Mouse (Mus musculus): Measurements from ENCODE around the gene Nckipsd. TPM values are rescaled to one million over a fixed set of nuclear protein-coding genes. Genes with fewer than 3 reads are reported as not detected.
A peak's percentile ranks its signal among the peaks of the same experiment; 100 is the strongest.

The Nckipsd gene
- 19.3 and 21.6 TPM in 2 replicates for polyA plus RNA-seq (2016; fragmentation: Nextera tagmentation; extraction: Ambion mirVana)

GRCm38 (mm10) chr9:108808163-108808665, at the start of gene Nckipsd:
Gene Nckipsd, plus strand, starts transcription at chr9:108808368.
- WGBS, result 1% methylated on average over 62 of the region's 62 CpGs
- Histone ChIP-seq H3K27ac (no peak within 1 kb of the TSS; the same call in 1 of the 2 replicates), H3K9me3 (no peaks in the 10 kb centered on the region), H3K4me3 (replicated peaks) (peak within 1 kb of the TSS; percentile 80), H3K27me3 (no peaks in the 10 kb centered on the region), H3K4me1 (replicated peaks) (peaks cover 11% of the 10 kb centered on the region), H3K9ac (replicated peaks) (peak within 1 kb of the TSS; percentile 84), H3K36me3 (peaks cover 69% of the 10 kb centered on the region), H3K4me2 (peak within 1 kb of the TSS; percentile 87)
- peak; percentile 70 for ATAC-seq (ENCODE audit: insufficient number of reproducible peaks, insufficient read depth, low FRiP score, low TSS enrichment, low read depth)

GRCm38 (mm10) chr9:108759121-108759520, 49.0 kb upstream of the Nckipsd start:
- Histone ChIP-seq H3K9me3 (no peaks in the 10 kb centered on the region), H3K4me2 (no peak overlapping the region), H3K27ac (no peak overlapping the region), H3K9ac (replicated peaks) (no peak overlapping the region), H3K36me3 (no peaks in the 10 kb centered on the region), H3K4me1 (replicated peaks) (no peaks in the 10 kb centered on the region), H3K27me3 (no peaks in the 10 kb centered on the region), H3K4me3 (replicated peaks) (no peak overlapping the region)
- ATAC-seq (ENCODE audit: insufficient number of reproducible peaks, insufficient read depth, low FRiP score, low TSS enrichment, low read depth), result no peak
- WGBS, result 94% methylated on average over 20 of the region's 20 CpGs

GRCm38 (mm10) chr9:108759805-108760204, 48.4 kb upstream of the Nckipsd start:
- Histone ChIP-seq H3K4me1 (replicated peaks) (no peaks in the 10 kb centered on the region), H3K9ac (replicated peaks) (no peak overlapping the region), H3K27ac (no peak overlapping the region), H3K27me3 (no peaks in the 10 kb centered on the region), H3K4me3 (replicated peaks) (no peak overlapping the region), H3K9me3 (no peaks in the 10 kb centered on the region), H3K36me3 (no peaks in the 10 kb centered on the region), H3K4me2 (no peak overlapping the region)
- no peak for ATAC-seq (ENCODE audit: insufficient number of reproducible peaks, insufficient read depth, low FRiP score, low TSS enrichment, low read depth)
- WGBS, result 55% methylated on average over 2 of the region's 2 CpGs

- Histone ChIP-seq H3K4me3 (replicated peaks) (no peak overlapping the region), H3K9me3 (no peaks in the 10 kb centered on the region), H3K27me3 (no peaks in the 10 kb centered on the region), H3K27ac (no peak overlapping the region), H3K9ac (replicated peaks) (no peak overlapping the region), H3K36me3 (no peaks in the 10 kb centered on the region), H3K4me2 (no peak overlapping the region), H3K4me1 (replicated peaks) (no peaks in the 10 kb centered on the region)
- no peak for ATAC-seq (ENCODE audit: insufficient number of reproducible peaks, insufficient read depth, low FRiP score, low TSS enrichment, low read depth)
These were observed 46.6 kb upstream of the Nckipsd start for GRCm38 (mm10) chr9:108761561-108761960.

GRCm38 (mm10) chr9:108764971-108765370, 43.2 kb upstream of the Nckipsd start:
- H3K4me1 ChIP-seq (replicated peaks), result no peaks in the 10 kb centered on the region
- ATAC-seq (ENCODE audit: insufficient number of reproducible peaks, insufficient read depth, low FRiP score, low TSS enrichment, low read depth), result no peak
- no peaks in the 10 kb centered on the region for H3K36me3 ChIP-seq
- H3K27me3 ChIP-seq, result no peaks in the 10 kb centered on the region
- no peak overlapping the region for H3K27ac ChIP-seq
- no peaks in the 10 kb centered on the region for H3K9me3 ChIP-seq
- H3K9ac ChIP-seq (replicated peaks), result no peak overlapping the region
- no peak overlapping the region for H3K4me3 ChIP-seq (replicated peaks)
- H3K4me2 ChIP-seq, result no peak overlapping the region
- 81% methylated on average over 10 of the region's 10 CpGs for WGBS

- Histone ChIP-seq H3K9ac (replicated peaks) (no peak overlapping the region), H3K4me2 (no peak overlapping the region), H3K27ac (no peak overlapping the region), H3K36me3 (no peaks in the 10 kb centered on the region), H3K4me3 (replicated peaks) (no peak overlapping the region), H3K9me3 (no peaks in the 10 kb centered on the region), H3K4me1 (replicated peaks) (no peaks in the 10 kb centered on the region), H3K27me3 (no peaks in the 10 kb centered on the region)
- ATAC-seq (ENCODE audit: insufficient number of reproducible peaks, insufficient read depth, low FRiP score, low TSS enrichment, low read depth), result no peak
- 84% methylated on average over 4 of the region's 4 CpGs for WGBS
These were observed 31.6 kb upstream of the Nckipsd start for GRCm38 (mm10) chr9:108776614-108777013.

GRCm38 (mm10) chr9:108777276-108777675, 30.9 kb upstream of the Nckipsd start:
- no peaks in the 10 kb centered on the region for H3K27me3 ChIP-seq
- no peak overlapping the region for H3K27ac ChIP-seq
- H3K9ac ChIP-seq (replicated peaks), result no peak overlapping the region
- peaks cover 4% of the 10 kb centered on the region; the same call in 1 of the 2 replicates for H3K4me1 ChIP-seq (replicated peaks)
- H3K4me3 ChIP-seq (replicated peaks), result no peak overlapping the region
- H3K36me3 ChIP-seq, result no peaks in the 10 kb centered on the region
- ATAC-seq (ENCODE audit: insufficient number of reproducible peaks, insufficient read depth, low FRiP score, low TSS enrichment, low read depth), result no peak
- 86% methylated on average over 4 of the region's 4 CpGs for WGBS
- H3K9me3 ChIP-seq, result no peaks in the 10 kb centered on the region
- no peak overlapping the region for H3K4me2 ChIP-seq

- peaks cover under 1% of the 10 kb centered on the region; the same call in 1 of the 2 replicates for H3K36me3 ChIP-seq
- no peaks in the 10 kb centered on the region for H3K9me3 ChIP-seq
- WGBS, result 79% methylated on average over 5 of the region's 5 CpGs
These were observed 27.2 kb upstream of the Nckipsd start for GRCm38 (mm10) chr9:108780959-108781358.

GRCm38 (mm10) chr9:108781891-108782290, 26.3 kb upstream of the Nckipsd start:
- Histone ChIP-seq H3K27ac (no peak overlapping the region), H3K4me1 (replicated peaks) (peaks cover 27% of the 10 kb centered on the region)
- no peak for ATAC-seq (ENCODE audit: insufficient number of reproducible peaks, insufficient read depth, low FRiP score, low TSS enrichment, low read depth)

More at GRCm38 (mm10) chr9:108780959-108781358, 27.2 kb upstream of the Nckipsd start:
- H3K27ac ChIP-seq, result no peak overlapping the region
- H3K27me3 ChIP-seq, result no peaks in the 10 kb centered on the region
- peaks cover 19% of the 10 kb centered on the region for H3K4me1 ChIP-seq (replicated peaks)
- no peak for ATAC-seq (ENCODE audit: insufficient number of reproducible peaks, insufficient read depth, low FRiP score, low TSS enrichment, low read depth)
- no peak overlapping the region for H3K9ac ChIP-seq (replicated peaks)
- H3K4me3 ChIP-seq (replicated peaks), result no peak overlapping the region
- no peak overlapping the region for H3K4me2 ChIP-seq

GRCm38 (mm10) chr9:108782836-108783547, 25.2 kb upstream of the Nckipsd start:
- H3K4me2 ChIP-seq, result peak overlapping the region; percentile 63
- peaks cover 38% of the 10 kb centered on the region for H3K4me1 ChIP-seq (replicated peaks)
- H3K27me3 ChIP-seq, result no peaks in the 10 kb centered on the region
- no peaks in the 10 kb centered on the region for H3K9me3 ChIP-seq
- ATAC-seq (ENCODE audit: insufficient number of reproducible peaks, insufficient read depth, low FRiP score, low TSS enrichment, low read depth), result peak; percentile 3; the same call in 1 of the 2 replicates
- peak overlapping the region; percentile 97 for H3K9ac ChIP-seq (replicated peaks)
- 36% methylated on average over 9 of the region's 9 CpGs for WGBS
- H3K4me3 ChIP-seq (replicated peaks), result peak overlapping the region; percentile 78
- peaks cover 12% of the 10 kb centered on the region for H3K36me3 ChIP-seq
- H3K27ac ChIP-seq, result peak overlapping the region; percentile 57; the same call in 1 of the 2 replicates

More at GRCm38 (mm10) chr9:108781891-108782290, 26.3 kb upstream of the Nckipsd start:
- no peaks in the 10 kb centered on the region for H3K9me3 ChIP-seq
- no peaks in the 10 kb centered on the region for H3K27me3 ChIP-seq
- no peak overlapping the region for H3K4me3 ChIP-seq (replicated peaks)
- peaks cover 8% of the 10 kb centered on the region for H3K36me3 ChIP-seq
- H3K4me2 ChIP-seq, result no peak overlapping the region
- 71% methylated on average over 4 of the region's 4 CpGs for WGBS
- no peak overlapping the region for H3K9ac ChIP-seq (replicated peaks)

- WGBS, result under 1% methylated on average over 56 of the region's 56 CpGs
- Histone ChIP-seq H3K27ac (peak within 1 kb of the TSS; percentile 89), H3K36me3 (peaks cover 18% of the 10 kb centered on the region), H3K4me3 (replicated peaks) (peak within 1 kb of the TSS; percentile 78), H3K27me3 (no peaks in the 10 kb centered on the region), H3K9me3 (no peaks in the 10 kb centered on the region), H3K4me1 (replicated peaks) (peaks cover 46% of the 10 kb centered on the region), H3K4me2 (peak within 1 kb of the TSS; percentile 63), H3K9ac (replicated peaks) (peak within 1 kb of the TSS; percentile 97)
- peak; percentile 98 for ATAC-seq (ENCODE audit: insufficient number of reproducible peaks, insufficient read depth, low FRiP score, low TSS enrichment, low read depth)
These were observed 24.4 kb upstream of the Nckipsd start, which contains the start of gene Ip6k2 for GRCm38 (mm10) chr9:108783548-108784463. Gene Ip6k2, plus strand, starts transcription at chr9:108783796.
